Mouse (Mus musculus): ENCODE data around the gene Zmynd15.

GRCm38 (mm10) chr11:70512709-70513342, 53.6 kb downstream of the Zmynd15 start:
- TF ChIP-seq CTCF (IDR thresholded peaks at IDR 0.05; ENCODE audit: borderline replicate concordance, insufficient read depth, low read length) (no peak), POLR2A (IDR thresholded peaks at IDR 0.05; ENCODE audit: low read depth, low read length) (no peak)
